In genomic region chr3:95042166-95042837, GRCm38 (mm10) we compare ENCODE assay signal across 8 mouse cellular contexts. TPM values are rescaled to one million over a fixed set of nuclear protein-coding genes. Genes with fewer than 3 reads are reported as not detected.
DNase-seq lines count a peak whose midpoint lies in the region; ATAC-seq lines count a peak whose summit lies in the region.

Gene Psmd4, minus strand, starts transcription at chr3:95042614.

- peaks cover 21% of the 10 kb centered on the region for H3K36me3 ChIP-seq in heart, embryonic 14.5 days (ENCODE audit: control insufficient read depth, insufficient read depth, low read length)
- H3K36me3 ChIP-seq in liver, embryonic 13.5 days = peaks cover 26% of the 10 kb centered on the region
- no peaks in the 10 kb centered on the region for H3K36me3 ChIP-seq in stomach, embryonic 16.5 days (ENCODE audit: control insufficient read depth, insufficient read depth, low read length)

- peak; percentile 97 for ATAC-seq in CD4-positive, CD25-positive, alpha-beta regulatory T cell, adult 4 months
- ATAC-seq in heart, embryonic 14.5 days (ENCODE audit: insufficient number of reproducible peaks, insufficient read depth, low FRiP score, low read depth) = peak; percentile 98
- ATAC-seq in liver, embryonic 13.5 days (ENCODE audit: low read depth) = peak; percentile 93
- peak; percentile 99 for ATAC-seq in stomach, embryonic 16.5 days (ENCODE audit: insufficient read depth, low FRiP score)

- peak; percentile 95 for DNase-seq in c-Kit-negative CD71-positive TER-119-positive erythroid progenitor cells, embryonic 14.5 days (ENCODE audit: low read depth, low spot score)
- DNase-seq in fibroblast of lung, adult 2 months (ENCODE audit: low read depth) = peak; percentile 93
- DNase-seq in kidney, postnatal 14 days = peak; percentile 99
- DNase-seq in liver, embryonic 13.5 days = peak; percentile 98
- peak; percentile 99 for DNase-seq in neural tube, embryonic 10.5 days (ENCODE audit: extremely low spot score, low spot score)

- H3K9ac ChIP-seq in heart, embryonic 14.5 days (ENCODE audit: low read length) = peak within 1 kb of the TSS; percentile 87
- peak within 1 kb of the TSS; percentile 91 for H3K9ac ChIP-seq in liver, embryonic 13.5 days
- H3K9ac ChIP-seq in stomach, embryonic 16.5 days (ENCODE audit: low read length) = peak within 1 kb of the TSS; percentile 93

- H3K27ac ChIP-seq in heart, embryonic 14.5 days (replicated peaks in 1 of 2; ENCODE audit: control insufficient read depth in 1 of 2, insufficient read depth in 1 of 2, low read depth in 2 of 2, low read length in 2 of 2) = peak within 1 kb of the TSS; percentile 42 to 66; a peak in 3 of 4 replicates
- peak within 1 kb of the TSS; percentile 84 for H3K27ac ChIP-seq in liver, embryonic 13.5 days
- H3K27ac ChIP-seq in stomach, embryonic 16.5 days (ENCODE audit: low read length) = peak within 1 kb of the TSS; percentile 47

- peaks cover 0 to 12% of the 10 kb centered on the region in 2 experiments; a peak in 2 of 4 replicates for H3K4me1 ChIP-seq in heart, embryonic 14.5 days (ENCODE audit: control insufficient read depth in 2 of 2, insufficient read depth in 2 of 2, low read length in 2 of 2)
- peaks cover 61% of the 10 kb centered on the region for H3K4me1 ChIP-seq in liver, embryonic 13.5 days (replicated peaks)
- H3K4me1 ChIP-seq in stomach, embryonic 16.5 days (ENCODE audit: control insufficient read depth, insufficient read depth, low read length) = peaks cover 6% of the 10 kb centered on the region; the same call in 1 of the 2 replicates

- H3K4me3 ChIP-seq in heart, embryonic 14.5 days (ENCODE audit: control insufficient read depth in 1 of 2, insufficient read depth in 1 of 2, low read depth in 1 of 2, low read length in 2 of 2) = peak within 1 kb of the TSS; percentile 68 to 73
- peak within 1 kb of the TSS; percentile 89 for H3K4me3 ChIP-seq in liver, embryonic 13.5 days (replicated peaks)
- peak within 1 kb of the TSS; percentile 94 for H3K4me3 ChIP-seq in stomach, embryonic 16.5 days (replicated peaks; ENCODE audit: low read length)

- H3K4me2 ChIP-seq in heart, embryonic 14.5 days (ENCODE audit: low read length) = peak within 1 kb of the TSS; percentile 82
- H3K4me2 ChIP-seq in liver, embryonic 13.5 days = peak within 1 kb of the TSS; percentile 84
- H3K4me2 ChIP-seq in stomach, embryonic 16.5 days (ENCODE audit: low read depth, low read length) = peak within 1 kb of the TSS; percentile 71

- H3K9me3 ChIP-seq in heart, embryonic 14.5 days (ENCODE audit: control insufficient read depth, low read length) = no peaks in the 10 kb centered on the region
- no peaks in the 10 kb centered on the region for H3K9me3 ChIP-seq in liver, embryonic 13.5 days (replicated peaks)
- H3K9me3 ChIP-seq in stomach, embryonic 16.5 days (replicated peaks; ENCODE audit: control insufficient read depth, low read length) = no peaks in the 10 kb centered on the region

- H3K27me3 ChIP-seq in heart, embryonic 14.5 days (ENCODE audit: control insufficient read depth, insufficient read depth, low read length) = no peaks in the 10 kb centered on the region
- no peaks in the 10 kb centered on the region for H3K27me3 ChIP-seq in liver, embryonic 13.5 days
- H3K27me3 ChIP-seq in stomach, embryonic 16.5 days (ENCODE audit: control insufficient read depth, insufficient read depth, low read length) = no peaks in the 10 kb centered on the region

- under 1% methylated on average over 36 of the region's 36 CpGs for WGBS in heart, embryonic 14.5 days
- WGBS in liver, embryonic 13.5 days (ENCODE audit: insufficient replicate concordance) = under 1% methylated on average over 36 of the region's 36 CpGs
- under 1% methylated on average over 36 of the region's 36 CpGs for WGBS in stomach, embryonic 16.5 days

RNA-seq across cellular contexts. Expression of gene Psmd4, which starts in this region (rescaled TPM):
- 100 to 1,000 TPM; 171 to 277 TPM for polyA plus RNA-seq in CD4-positive, CD25-positive, alpha-beta regulatory T cell, adult 4 months (2017; shearing (Covaris generic))
- 176 and 188 TPM in 2 replicates for polyA plus RNA-seq in heart, embryonic 14.5 days (2014; fragmentation: Nextera tagmentation; extraction: Ambion mirVana)
- polyA plus RNA-seq in liver, embryonic 13.5 days (2015; fragmentation: Nextera tagmentation; extraction: Ambion mirVana) = 202 and 204 TPM in 2 replicates
- 218 TPM in 2 replicates for polyA plus RNA-seq in stomach, embryonic 16.5 days (2015; fragmentation: Nextera tagmentation; extraction: Ambion mirVana)

Comparison
In these comparisons a context has a peak if more than half of its experiments do, and no peak if none do; other contexts are left out.
1. Peak in every context shown above with its lines: DNase-seq, ATAC-seq, H3K4me3 ChIP-seq and H3K27ac ChIP-seq.